In genomic region chr3:17668839-17669238, GRCm38 (mm10) we compare ENCODE assay signal across 16 mouse cellular contexts.
"Had no signal": no experiment of that assay in that cellular context is flagged by ENCODE, and none has a peak within 500 bp of the region (broad histone marks: within the 10 kb centered on the region; RNA-seq: fewer than 3 reads in every experiment).

No protein-coding gene starts in this region.

- ATAC-seq: hindbrain, postnatal 0 days; intestine, embryonic 16.5 days; liver, embryonic 12.5 days had no signal

- DNase-seq: gastrocnemius, postnatal 14 days; gastrocnemius, postnatal 36 days; heart, adult 2 months; heart, postnatal 14 days; heart, postnatal 36 days; kidney, adult 11 months; kidney, adult 2 months; kidney, adult 9 months; kidney, postnatal 14 days; kidney, postnatal 36 days; layer of hippocampus, adult 9-11 months; layer of hippocampus, postnatal 36 days; left cerebral cortex, postnatal 4 days had no signal
